Mouse (Mus musculus) layer of hippocampus, adult 2 months (tissue): ENCODE measurements at regions not wholly inside any gene's neighbourhood (a gene's known extent, or its start where the extent isn't known, plus 50 kb on each side); places are given as distances from the start of the nearest gene placed in this dataset.
"Not testable (repeated sequence)": the region's sequence is repeated elsewhere in the genome, so short reads cannot be mapped to it uniquely, and the experiment has no call there.

Experiments
- DNase-seq, 2 experiments: peaks; one replicate each; pipeline ENCODE4 v3.0.0; 2022; ENCODE audit warnings: low spot score in 2 of 2
- H3K27ac ChIP-seq: fragments of 200-600 bp; 2 replicates; pipeline ENCODE4 v1.8.1; 2022
- H3K4me3 ChIP-seq: fragments of 200-600 bp; 2 replicates; pipeline ENCODE4 v1.8.1; 2022; ENCODE audit warnings: mild to moderate bottlenecking
- CTCF ChIP-seq: fragments of 200-600 bp; conservative IDR thresholded peaks from 2 replicates; pipeline ENCODE4 v1.8.1; 2022; ENCODE audit warnings: antibody characterized with exemption, mild to moderate bottlenecking, moderate library complexity

DNA sequence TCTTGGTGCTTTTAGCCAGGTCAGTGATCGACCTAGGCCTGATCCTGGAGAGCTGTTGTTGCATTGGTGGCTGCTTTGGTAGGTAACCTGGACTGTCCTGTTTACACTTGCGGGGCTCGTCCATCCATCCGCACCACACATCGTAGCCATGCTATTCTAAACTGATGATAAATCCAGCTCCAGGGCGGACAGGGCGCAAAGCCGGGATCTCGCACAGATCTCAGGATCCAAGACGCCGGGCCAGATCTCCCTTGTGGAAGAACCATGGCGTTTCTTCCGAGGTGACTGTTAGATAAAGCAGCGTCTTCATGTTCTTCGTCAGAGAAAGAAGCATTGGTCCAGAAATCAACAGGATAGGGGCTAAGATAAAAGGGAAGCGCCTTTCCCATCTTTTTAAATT is 115.6 kb downstream of the Sec16b start:
- DNase-seq, H3K4me3 ChIP-seq, H3K27ac ChIP-seq: not testable (repeated sequence)

DNA sequence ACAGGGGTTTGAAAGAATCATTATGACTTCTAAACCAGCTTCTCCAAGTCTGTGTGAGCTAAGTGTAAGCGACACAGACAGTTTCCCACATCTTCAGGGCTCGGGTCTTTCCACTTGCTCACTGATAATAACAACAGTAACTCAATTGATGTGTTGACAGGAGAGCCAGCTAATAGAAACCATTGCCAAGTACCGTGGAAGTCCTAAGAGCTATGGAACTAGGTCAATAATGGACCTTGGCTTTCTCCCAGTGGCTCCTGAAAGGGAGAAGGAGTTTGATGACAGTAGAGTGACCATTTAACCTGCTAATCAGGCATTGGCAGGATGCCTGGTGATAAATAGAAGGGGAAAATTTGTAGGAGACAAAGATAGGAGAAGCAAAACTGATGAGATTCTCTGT is 126.1 kb downstream of the Sec16b start:
- H3K4me3 ChIP-seq = no peak overlapping the region
- H3K27ac ChIP-seq = no peak overlapping the region
- no peak for TF ChIP-seq CTCF
- DNase-seq = no peak

DNA sequence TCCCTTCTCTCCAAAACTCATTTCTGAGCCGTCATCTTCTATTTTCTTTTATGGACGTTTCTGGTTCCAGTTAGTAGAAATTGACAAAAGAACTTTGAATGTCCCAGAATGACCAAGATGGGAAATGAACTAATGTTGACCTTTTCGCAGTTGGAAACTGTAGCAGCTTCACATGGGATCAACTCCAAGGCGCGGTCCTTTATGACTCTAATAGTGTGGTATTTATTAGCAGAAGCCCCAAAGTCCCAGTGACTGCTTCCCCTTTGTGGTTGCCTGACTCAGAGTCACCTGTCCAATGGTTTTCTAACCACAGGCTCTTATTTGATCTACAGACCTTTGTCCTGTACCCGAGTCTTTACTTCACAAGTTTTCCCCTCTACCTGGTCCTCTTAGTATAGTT is 126.9 kb downstream of the Sec16b start:
- no peak overlapping the region for H3K27ac ChIP-seq
- no peak overlapping the region for H3K4me3 ChIP-seq
- no peak for DNase-seq
- no peak for TF ChIP-seq CTCF

DNA sequence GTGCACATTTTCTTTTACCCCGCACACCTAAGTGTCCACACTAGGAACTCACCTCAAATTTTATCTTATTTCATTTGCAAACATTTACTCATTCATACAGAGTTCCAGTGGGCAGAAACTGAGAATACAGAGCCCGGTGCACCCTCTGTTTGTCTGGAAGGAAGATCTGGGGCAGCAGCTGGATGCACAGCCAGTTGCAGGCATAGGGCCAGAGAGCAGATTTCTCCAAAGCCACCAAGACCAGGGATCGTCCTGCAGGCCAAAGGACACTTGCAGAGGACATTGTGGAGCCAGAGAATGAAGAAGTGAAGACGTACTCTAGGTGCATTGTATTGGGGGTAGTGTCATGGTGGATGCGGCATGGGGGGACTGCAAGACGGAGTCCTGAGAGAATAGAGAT is 129.2 kb downstream of the Sec16b start:
- no peak for TF ChIP-seq CTCF
- no peak overlapping the region for H3K4me3 ChIP-seq
- no peak overlapping the region for H3K27ac ChIP-seq
- DNase-seq = no peak

DNA sequence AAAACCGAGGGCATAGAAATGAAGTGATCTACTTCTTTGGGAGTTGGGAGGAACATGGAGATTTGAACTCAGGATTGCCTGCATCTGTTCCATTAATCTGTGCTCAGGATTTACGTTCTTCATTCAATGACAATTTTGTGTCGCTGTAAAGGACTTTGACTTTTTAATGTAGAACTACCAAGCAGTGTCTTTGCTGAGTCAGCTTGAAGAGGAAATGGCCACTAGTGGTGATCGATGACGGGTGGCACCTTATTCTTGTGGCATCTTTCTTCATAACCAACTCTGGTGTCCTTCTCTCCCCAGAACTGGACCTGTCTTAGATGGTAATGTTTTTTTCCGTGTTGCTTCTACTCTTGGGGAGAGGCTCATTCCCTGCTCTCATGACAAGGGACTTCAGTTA is 137.0 kb downstream of the Sec16b start:
- Histone ChIP-seq H3K4me3 (no peak overlapping the region), H3K27ac (no peak overlapping the region)
- no peak for TF ChIP-seq CTCF
- DNase-seq = no peak

DNA sequence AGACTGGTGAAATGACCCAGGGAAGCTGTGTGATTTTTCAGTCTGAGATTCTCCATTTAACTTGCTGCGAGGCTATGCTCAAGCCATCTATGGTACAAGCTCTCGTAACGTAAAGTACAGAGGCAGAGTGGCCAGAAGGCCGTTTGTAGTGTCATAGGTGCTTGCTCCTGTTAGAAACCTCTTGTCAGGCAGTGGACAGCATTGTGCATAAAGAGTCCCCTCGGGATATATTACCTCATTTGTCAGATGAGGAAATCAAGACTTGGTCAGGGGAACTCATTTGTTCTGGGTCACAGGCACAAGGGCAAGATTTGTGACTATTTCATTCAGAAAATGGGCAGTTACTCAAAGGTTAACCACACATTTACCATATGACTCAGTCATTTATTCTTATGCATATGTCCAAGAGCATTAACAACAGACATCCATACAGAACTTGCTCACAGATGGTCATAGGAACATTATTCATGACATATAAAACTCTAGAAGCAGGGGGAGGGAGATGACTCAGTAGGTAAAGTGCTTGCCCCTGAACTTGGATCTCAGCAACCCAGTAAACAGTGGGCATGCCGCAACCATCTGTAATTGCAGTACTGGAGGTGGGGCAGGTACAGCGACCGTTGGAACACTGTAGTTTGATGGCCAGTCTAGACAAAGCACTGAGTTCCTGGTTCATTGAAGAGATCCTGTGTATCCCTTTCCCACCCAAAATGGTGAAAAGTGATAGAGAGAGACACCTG is 139.3 kb downstream of the Sec16b start:
- TF ChIP-seq CTCF = no peak
- no peak for DNase-seq
- Histone ChIP-seq H3K4me3 (no peak overlapping the region), H3K27ac (no peak overlapping the region)

DNA sequence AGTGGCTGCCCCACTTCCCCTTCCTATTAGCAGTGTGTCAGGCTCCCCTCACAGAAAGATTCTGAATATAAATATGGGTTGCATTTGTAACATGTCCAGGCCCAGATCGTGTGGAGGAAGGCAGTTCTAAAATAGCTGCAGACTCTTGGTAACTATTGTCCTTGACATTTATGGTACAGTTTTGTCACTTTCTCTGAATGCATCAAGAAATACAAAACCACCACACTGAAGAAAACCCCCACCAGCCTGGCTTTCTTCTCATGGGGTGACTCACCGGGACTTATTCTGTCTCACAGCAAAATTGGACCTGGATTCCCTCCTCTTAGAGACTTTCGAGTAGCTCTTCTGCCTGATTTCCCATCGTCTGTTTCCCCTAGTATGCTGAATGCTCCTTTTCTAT is 148.9 kb downstream of the Sec16b start:
- Histone ChIP-seq H3K4me3 (no peak overlapping the region), H3K27ac (peak overlapping the region; percentile 66)
- TF ChIP-seq CTCF = no peak
- peak; percentile 30 to 32 for DNase-seq

DNA sequence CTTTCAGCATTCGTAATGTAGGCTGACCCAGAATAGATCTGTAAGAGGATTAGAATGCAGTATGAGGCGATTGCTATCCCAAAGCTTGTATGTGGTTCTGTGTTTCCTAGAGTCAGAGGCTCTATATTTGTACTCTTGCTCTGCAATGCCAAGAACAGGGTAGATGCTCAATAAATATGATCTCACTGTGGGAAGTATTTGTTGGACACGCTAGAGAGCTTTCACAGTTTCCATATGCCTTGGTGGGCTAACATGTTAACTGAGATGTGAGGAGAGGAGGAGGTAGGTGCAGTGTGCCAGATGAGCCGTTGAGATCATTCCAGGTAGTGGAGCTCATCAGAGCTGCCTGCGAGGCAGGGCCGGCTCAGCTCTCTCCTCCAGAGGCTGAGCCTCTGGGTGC is 163.1 kb downstream of the Sec16b start:
- Histone ChIP-seq H3K27ac (no peak overlapping the region), H3K4me3 (no peak overlapping the region)
- TF ChIP-seq CTCF = no peak
- DNase-seq = no peak

DNA sequence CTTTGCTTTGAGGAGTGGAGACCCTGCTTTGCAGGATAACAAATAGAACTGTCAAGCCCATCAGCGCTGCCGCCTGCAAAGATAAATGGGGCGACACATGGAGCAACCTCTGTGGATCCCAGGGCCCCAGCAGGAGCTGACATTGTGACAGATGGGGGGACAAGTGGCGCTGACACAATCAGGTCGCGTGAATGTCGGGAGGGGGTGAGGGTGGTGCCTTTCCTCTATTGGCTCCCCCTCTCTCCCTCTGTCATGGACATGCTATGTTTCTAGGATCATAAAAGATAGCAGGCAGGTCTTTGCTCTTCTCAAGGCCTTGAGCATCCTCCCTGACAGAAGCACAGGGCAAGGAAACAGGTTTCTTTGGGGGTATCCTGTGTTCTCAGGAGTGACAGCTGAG is 177.8 kb downstream of the Sec16b start:
- H3K27ac ChIP-seq = no peak overlapping the region

DNA sequence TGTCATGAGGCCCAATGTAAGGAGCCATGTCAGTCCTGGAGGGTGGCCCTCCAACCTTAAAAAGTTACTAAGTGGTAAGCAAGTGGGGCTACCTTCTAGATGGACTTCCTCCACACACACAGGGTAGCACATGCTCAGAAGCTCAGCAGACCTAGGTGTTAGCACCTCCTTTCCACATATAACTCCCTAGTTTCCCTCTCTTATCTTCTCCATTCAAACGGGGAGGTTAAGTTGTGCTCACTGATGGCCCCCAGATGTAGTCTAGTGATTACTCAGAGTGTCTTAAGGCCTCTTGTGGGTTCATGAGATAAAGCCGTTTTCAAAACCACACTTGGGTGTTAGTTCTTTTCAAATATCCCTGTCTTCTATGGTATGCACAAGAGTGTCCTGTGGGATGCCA is 188.7 kb downstream of the Sec16b start:
- no peak overlapping the region for H3K27ac ChIP-seq
- H3K4me3 ChIP-seq = no peak overlapping the region
- DNase-seq = no peak
- no peak for TF ChIP-seq CTCF

More for the DNA sequence above, 177.8 kb downstream of the Sec16b start:
- no peak for DNase-seq
- TF ChIP-seq CTCF = no peak
- no peak overlapping the region for H3K4me3 ChIP-seq

DNA sequence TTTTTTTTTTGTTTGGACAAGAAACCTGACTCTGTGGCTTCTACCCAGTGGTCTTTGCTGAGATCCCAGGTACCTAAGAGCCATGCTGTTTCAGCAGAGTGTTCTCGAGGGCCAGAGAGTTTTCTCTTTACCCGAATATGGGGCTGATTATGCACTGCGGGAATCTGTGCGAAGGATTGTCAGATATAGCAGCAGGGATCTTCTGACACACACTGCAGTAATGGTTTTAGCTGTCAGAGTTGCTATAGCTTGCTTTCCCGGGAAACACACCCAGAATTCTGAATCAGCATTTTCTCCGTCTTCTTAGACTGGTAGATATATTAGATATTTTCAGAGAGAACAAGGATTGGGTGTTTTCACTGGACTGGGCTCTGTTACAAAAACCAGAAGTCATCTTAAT is 197.1 kb downstream of the Sec16b start:
- no peak overlapping the region for H3K27ac ChIP-seq
- TF ChIP-seq CTCF = no peak
- no peak for DNase-seq
- H3K4me3 ChIP-seq = no peak overlapping the region

DNA sequence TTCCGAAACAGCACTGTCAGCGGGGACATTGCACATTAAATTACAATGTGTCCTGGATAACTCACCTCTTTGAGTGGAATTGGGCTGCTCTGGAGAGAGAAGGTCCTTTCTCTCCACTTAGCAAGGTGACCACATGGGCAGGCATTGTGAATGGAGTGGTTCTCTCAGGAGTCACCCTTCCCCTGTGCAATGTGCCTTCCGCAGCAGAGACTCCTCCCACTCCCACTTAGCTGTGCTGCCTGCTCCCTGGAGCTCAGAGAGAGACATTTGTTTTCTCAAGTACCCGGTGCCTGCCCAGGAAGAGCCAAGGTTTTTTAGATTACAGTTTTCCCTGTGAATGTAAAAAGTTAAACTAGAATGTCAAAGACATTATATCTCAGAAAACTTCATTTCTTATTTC is 198.8 kb downstream of the Sec16b start:
- Histone ChIP-seq H3K4me3 (no peak overlapping the region), H3K27ac (no peak overlapping the region)
- no peak for DNase-seq
- TF ChIP-seq CTCF = no peak

DNA sequence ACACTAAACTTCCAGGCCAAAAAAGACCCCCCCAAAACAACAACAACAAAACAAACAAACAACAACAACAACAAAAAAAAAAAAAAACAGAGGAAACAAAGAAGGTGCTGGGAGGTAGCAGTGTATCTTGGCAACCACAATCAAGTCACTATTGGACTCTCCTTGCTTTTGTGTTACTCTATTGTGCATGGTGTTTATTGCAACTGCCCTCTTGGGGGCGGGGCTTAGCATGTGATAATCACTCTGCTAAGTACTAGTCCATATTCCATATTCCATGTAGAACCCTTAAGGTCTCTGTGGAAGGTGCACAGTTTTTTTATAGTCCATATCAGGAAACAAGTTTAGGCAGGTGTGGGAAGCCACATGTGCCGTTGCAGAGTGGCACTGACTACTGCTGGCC is 200.7 kb downstream of the Sec16b start:
- no peak for TF ChIP-seq CTCF

DNA sequence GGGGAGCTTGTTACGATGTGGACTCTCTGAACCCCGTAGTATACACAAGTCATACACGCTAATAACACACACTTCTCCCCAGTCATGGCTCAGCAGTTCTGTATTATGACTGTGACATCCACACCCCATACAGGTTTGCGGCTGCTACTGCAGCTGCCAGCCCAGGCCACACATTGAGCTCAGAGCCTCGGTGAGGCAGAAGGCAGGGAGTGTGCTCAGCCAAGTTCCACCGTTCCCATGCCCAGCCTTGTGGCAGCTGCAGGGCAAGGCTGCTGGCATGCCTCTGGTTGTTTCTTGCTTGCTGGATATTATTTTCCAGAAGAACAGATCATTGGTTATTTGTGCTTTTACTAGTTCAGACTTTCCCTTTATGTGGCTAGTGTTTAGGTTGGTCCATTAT is 202.6 kb downstream of the Sec16b start:
- no peak for TF ChIP-seq CTCF
- Histone ChIP-seq H3K27ac (no peak overlapping the region), H3K4me3 (no peak overlapping the region)
- DNase-seq = no peak

More for the DNA sequence above, 200.7 kb downstream of the Sec16b start:
- no peak overlapping the region for H3K27ac ChIP-seq
- H3K4me3 ChIP-seq = no peak overlapping the region
- DNase-seq = no peak

DNA sequence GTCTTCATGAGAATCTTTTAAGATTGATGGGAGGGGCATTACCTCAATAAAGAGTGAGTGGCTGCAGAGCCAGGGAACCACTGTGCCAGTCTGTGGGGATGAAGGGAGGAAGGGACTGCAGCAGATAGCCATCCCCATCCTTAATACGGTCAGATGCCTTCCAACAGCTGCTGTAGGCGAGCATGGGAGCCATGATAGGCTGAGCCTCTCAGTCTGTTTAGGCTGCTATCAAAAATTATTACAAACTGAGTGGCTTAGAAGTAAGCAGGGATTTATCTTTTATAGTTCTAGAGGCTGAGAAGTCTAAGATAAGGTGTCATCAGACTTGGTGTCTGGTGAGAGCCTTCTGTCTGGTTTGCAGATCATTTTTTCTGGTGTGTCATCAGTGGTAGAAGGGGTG is 204.3 kb downstream of the Sec16b start:
- no peak overlapping the region for H3K27ac ChIP-seq
- no peak for DNase-seq
- TF ChIP-seq CTCF = no peak

More for the DNA sequence above, 204.3 kb downstream of the Sec16b start:
- no peak overlapping the region for H3K4me3 ChIP-seq
